Mouse (Mus musculus): ENCODE data around the gene Thap12.

Thap12 gene

DNA sequence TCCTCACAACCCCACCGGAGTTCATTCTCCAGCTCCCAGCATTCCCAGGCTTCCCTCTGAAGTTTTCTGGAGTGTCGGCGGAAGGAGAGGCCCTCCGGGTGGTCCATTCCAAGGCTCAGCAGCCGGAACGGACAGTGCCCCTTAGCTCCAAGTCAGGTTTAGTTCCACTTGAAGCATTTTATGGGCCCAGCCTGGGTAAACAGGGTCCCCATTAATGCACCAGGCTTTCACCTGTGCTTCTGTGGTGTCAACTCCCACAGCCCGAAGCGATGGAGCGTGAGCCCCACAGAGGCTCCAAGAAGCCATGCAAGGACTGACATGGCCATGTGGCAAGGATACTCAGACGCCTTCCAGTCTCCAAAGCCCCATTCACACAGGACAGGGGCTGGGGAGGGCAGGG is 61.0 kb downstream of the Thap12 start:
- DNase-seq = no peak

DNA sequence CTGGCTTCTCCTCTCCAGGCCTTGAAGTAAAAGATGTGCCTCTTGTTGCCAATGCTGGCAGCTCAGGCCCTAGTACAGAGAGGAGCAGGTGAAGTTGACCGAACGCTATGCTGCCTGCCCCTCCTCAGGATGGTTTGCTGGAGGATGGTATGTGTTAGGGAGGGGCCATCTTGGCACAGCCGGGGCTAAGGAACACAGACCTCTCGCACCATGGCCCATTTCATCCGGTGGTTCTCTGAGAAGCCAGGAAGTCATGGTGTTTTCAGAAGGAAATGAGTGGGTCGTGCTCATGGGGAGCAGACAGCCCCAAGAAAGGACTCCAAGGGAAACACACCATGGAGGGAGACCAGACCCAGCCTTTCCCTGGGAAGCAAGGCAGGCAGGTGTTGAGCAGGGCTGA is 64.4 kb downstream of the Thap12 start:
- DNase-seq = no peak
